Mouse (Mus musculus) adrenal gland, adult (tissue): ENCODE data around the gene Mapk11.

Experiments
- DNase-seq, 2 experiments: peaks; one replicate each; pipeline ENCODE4 v3.0.0; 2022 to 2023; ENCODE audit warnings: low spot score in 1 of 2; ENCODE audit not compliant: inconsistent age in 2 of 2

Gene Mapk11

GRCm38 (mm10) chr15:89174889-89175339 lies 25.5 kb upstream of the Mapk11 start:
- no peak for DNase-seq

DNA sequence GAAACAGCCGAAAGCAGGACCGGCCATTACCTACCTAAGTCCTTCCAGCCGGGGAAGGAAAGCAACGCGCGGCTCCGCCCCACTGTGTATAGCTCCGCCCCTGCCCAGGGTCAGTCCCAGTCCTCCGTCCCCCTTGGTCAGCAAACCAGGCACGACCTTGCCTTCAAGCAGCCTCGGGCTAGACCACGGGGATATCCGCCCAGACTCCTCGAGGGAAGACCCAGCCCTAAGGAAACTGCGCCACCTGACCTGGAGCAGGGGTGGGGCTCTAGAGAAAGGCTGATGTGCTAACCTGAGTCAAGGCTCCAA lies 24.4 kb upstream of the Mapk11 start:
- peak; percentile 75 to 86 for DNase-seq

GRCm38 (mm10) chr15:89173024-89173905 lies 23.8 kb upstream of the Mapk11 start:
- DNase-seq, result peak in 1 of 2 experiments; percentile 72

GRCm38 (mm10) chr15:89172276-89172935 lies 23.0 kb upstream of the Mapk11 start:
- peak in 1 of 2 experiments; percentile 51 for DNase-seq

DNA sequence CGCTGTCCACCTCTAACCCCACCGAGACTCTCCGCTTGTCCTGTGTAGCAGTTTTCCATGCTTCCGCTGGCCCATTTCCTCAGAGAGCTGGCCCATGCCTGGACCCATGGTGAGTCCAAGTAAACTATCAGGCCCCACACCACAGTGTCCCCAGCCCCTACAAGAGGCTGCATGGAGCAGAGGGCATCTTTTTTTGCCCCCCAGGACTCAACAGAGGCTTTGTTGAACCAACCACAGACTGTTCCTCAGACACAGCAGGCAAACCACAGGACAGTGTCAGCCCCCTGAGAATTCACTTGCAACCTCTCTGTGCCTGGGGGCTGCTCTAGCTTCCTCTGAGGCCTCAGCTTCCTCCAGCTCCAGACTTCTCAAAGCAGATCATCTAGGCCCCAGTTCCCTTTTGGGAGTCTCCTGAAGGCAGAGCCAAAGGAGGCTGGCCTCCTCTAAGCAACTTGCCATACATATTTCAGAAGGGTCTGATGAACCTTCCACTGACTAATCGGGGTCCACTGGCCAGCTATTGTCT lies 22.2 kb upstream of the Mapk11 start:
- DNase-seq, result no peak

- peak; percentile 58 to 70 for DNase-seq
These were observed 20.7 kb upstream of the Mapk11 start for GRCm38 (mm10) chr15:89170102-89170501.

GRCm38 (mm10) chr15:89169431-89169830 lies 20.0 kb upstream of the Mapk11 start:
- peak; percentile 92 to 94 for DNase-seq

- DNase-seq, result no peak
These were observed 19.5 kb upstream of the Mapk11 start for GRCm38 (mm10) chr15:89168922-89169321.

GRCm38 (mm10) chr15:89165478-89165877 lies 16.1 kb upstream of the Mapk11 start:
- DNase-seq, result no peak

GRCm38 (mm10) chr15:89161397-89161796 lies 12.0 kb upstream of the Mapk11 start:
- no peak for DNase-seq

DNA sequence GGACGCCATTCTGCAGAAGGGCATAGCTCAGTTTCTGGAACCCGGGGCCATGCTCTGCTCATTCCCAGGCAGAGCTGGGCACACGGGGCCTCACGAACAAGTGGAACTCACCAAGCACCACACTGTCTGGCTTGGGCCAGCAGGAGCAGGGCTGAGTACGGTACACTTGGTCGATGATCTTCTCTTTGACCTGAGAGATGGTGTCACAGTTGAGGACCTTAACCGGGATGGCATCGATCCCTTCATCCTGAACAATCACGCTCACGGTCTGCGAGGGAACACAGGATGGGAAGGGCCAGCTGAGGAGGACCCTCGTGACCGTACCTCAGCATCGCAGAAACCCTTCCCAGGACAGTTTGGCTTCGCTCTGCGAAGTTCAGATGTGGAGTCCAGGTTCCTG lies 9.1 kb upstream of the Mapk11 start:
- DNase-seq, result no peak

DNA sequence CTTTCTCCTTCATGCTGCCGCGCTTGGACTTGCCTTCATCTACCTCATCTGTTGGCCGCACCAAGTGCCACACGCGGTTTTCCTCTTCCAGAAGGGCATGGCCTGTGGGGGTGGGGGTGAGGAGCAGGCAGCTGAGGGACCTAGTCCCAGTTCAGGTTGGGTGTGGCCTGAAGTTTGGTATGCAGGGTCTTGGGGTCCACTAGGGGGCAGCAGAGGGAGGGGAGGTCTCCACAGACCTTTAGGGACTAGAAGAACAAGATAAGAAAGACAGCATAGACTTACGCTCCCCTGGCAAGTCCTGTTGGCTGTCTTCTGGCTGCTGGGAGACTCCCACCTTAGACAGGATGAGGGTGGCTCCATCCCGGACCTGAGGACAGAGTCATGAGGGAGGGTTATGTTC lies 8.5 kb upstream of the Mapk11 start:
- peak; percentile 70 to 88 for DNase-seq

DNA sequence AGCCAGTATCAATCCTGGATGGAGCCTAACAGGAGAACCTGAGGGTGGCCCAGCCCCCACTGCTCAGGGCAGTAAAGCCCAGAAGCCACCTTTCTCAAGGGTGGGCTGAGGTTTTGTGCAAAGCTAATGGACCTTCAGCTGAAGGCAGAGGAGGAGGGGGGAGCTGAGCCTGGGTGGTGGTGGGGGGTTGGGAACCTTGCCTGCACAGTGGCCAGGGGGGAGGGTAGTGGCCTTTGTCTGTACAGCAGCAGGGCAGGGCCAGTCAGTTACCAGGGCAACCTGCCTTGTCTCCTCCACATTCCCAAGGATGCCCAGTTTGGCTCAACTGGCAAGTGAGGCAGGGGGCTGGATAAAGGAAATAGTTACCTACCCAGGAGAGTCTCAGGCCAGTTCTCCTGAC lies 2.9 kb upstream of the Mapk11 start:
- DNase-seq, result no peak

GRCm38 (mm10) chr15:89150041-89150390 lies 588 bp upstream of the Mapk11 start:
- DNase-seq, result no peak

- no peak for DNase-seq
These were observed 745 bp downstream of the Mapk11 start for GRCm38 (mm10) chr15:89148496-89149270.

- DNase-seq, result no peak
These were observed 1.5 kb downstream of the Mapk11 start for GRCm38 (mm10) chr15:89147895-89148294.

DNA sequence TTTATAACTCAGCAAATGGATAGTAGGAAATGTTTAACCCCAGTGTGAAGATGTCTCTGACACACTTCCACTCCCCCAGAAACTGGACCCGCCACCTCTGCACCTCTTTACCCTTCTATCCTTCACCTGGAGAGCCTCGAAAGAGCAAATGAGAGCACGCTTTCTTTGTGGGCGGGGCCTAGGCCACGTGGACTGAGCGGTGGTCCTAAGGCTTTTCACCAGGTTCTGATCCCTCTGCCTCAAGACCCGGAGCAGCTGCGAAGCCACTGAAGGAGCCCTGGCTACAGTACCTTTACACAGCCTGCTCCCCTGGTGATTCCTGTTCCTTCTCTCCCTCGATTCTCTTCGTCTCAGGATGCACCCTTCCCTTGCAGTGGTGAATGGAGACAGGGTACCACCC lies 2.0 kb downstream of the Mapk11 start:
- DNase-seq, result no peak

GRCm38 (mm10) chr15:89147024-89147423 lies 2.4 kb downstream of the Mapk11 start:
- no peak for DNase-seq

DNA sequence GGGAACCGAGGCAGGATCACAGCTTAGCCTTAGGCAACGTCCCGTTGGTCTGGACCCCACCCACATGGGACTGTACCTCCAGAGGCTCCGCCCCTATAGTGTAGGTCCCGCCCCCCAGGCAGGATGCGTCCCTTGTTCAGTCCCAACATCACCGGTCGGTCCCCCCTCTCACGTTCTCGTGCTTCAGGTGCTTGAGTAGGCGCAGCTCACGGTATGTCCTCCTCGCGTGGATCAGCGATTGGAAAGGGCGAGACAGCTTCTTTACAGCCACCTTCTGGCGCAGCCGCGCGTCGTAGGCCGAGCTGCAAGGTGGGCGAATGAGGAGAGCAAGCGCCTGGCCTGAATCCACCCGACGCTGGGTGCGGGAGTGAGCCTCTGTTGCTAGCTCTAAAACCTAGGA lies 2.9 kb downstream of the Mapk11 start:
- DNase-seq, result peak in 1 of 2 experiments; percentile 70

DNA sequence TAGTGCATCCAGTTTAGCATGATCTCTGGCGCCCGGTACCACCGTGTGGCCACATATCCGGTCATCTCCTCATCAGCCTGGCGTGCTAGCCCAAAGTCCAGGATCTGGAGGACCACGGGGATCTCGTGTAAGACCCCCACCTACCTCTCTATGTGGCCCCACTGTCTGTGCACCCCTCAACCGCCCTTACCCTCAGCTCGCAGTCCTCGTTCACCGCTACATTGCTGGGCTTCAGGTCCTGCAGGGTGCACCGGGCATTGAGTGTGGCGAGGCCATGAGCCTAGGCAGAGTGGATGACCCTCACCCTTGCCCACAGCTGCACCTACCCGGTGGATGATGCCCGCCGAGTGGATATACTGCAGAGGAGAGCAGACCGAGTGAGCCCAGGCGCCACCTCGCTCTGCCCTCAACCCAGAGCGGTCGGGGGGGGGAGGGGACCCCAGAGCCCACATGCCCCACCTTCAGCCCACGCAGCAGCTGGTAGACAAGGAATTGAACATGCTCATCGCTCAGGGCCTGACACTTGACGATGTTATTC lies 3.5 kb downstream of the Mapk11 start:
- no peak for DNase-seq

DNA sequence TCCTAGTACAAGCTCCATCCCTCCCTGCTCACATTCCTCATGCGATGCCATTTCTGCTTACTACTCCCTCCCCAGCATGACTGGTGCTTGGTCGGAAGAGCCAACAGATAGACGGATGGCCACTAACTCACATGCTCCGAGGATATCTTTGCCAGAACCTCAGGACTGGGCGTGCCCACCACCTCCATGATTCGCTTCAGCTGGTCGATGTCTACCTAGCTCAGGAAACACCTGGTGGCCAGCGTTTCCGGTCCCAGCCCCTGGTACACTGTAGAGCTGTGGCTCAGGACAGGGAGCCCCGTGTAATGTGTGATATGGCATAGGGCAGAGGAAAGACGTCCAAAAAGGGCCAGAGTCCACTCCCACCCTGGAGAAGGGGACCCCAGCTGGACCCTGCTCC lies 4.5 kb downstream of the Mapk11 start:
- no peak for DNase-seq
